Mouse (Mus musculus) liver, embryonic 11.5 days (tissue): ENCODE measurements around the gene Fancc. TPM values are rescaled to one million over a fixed set of nuclear protein-coding genes. Genes with fewer than 3 reads are reported as not detected.

Experiments
- microRNA counts: library from miRNA; unstranded; fragments of <30 nt; microRNA quantifications from one replicate; lab custom pipeline; 2015
- microRNA-seq: library from miRNA; unstranded; fragments of <30 nt; microRNA quantifications from one replicate; pipeline ENCODE4, GENCODE M21; 2017; ENCODE audit warnings: borderline number of aligned reads
- polyA plus RNA-seq: library from polyadenylated mRNA; unstranded; fragments of >200 nt; fragmentation: Nextera tagmentation; extraction: Ambion mirVana; gene quantifications from 2 replicates; pipeline ENCODE4 v1.2.1, GENCODE M21; 2014

The Fancc gene
- polyA plus RNA-seq, 1 experiment from 2014 or later: 18.9 TPM

MicroRNA genes within 50 kb of the gene (microRNA counts, 519-probe panel; counts per million panel counts)
- 4,451 counts per million, percentile 31 among the panel's probes with 10 or more counts for microRNA mmu-miR-23b (lab: Ali Mortazavi, UCI)
- 5,381 counts per million, percentile 50 among the panel's probes with 10 or more counts for microRNA mmu-miR-24 (lab: Ali Mortazavi, UCI)
- not detected for microRNA mmu-miR-27b (lab: Ali Mortazavi, UCI)

Small RNAs within 50 kb of the gene (microRNA-seq; reads per million reads assigned to microRNA genes)
- gene Mir23b (12,935 reads per million, percentile 96 among the genes with 10 or more reads in this experiment), gene Mir24-1 (not detected), gene Mir27b (655 reads per million, percentile 69 among the genes with 10 or more reads in this experiment), gene Mir3074-1 (not detected)

Other genes starting within 250 kb of the Fancc start
- 14.0 and 15.0 TPM in 2 replicates for gene Ptch1, start 76.3 kb upstream of the Fancc start, polyA plus RNA-seq